Mouse (Mus musculus): ENCODE results near the gene Minos1. TPM values are rescaled to one million over a fixed set of nuclear protein-coding genes. Genes with fewer than 3 reads are reported as not detected.
A peak's percentile ranks its signal among the peaks of the same experiment; 100 is the strongest.

Gene Minos1
- polyA plus RNA-seq (2015; fragmentation: Nextera tagmentation; extraction: Ambion mirVana): 440 and 466 TPM in 2 replicates

- under 1% methylated on average over 61 of the region's 63 CpGs for WGBS
- Histone ChIP-seq H3K4me3 (replicated peaks) (peak within 1 kb of the TSS; percentile 97), H3K9me3 (replicated peaks) (no peaks in the 10 kb centered on the region), H3K9ac (replicated peaks) (peak within 1 kb of the TSS; percentile 90), H3K4me1 (peaks cover 30% of the 10 kb centered on the region), H3K4me2 (peak within 1 kb of the TSS; percentile 90), H3K27me3 (replicated peaks) (no peaks in the 10 kb centered on the region), H3K36me3 (no peaks in the 10 kb centered on the region), H3K27ac (replicated peaks) (peak within 1 kb of the TSS; percentile 93)
- peak; percentile 97 for ATAC-seq (ENCODE audit: low FRiP score)
Measured at GRCm38 (mm10) chr4:139130701-139131549, at the start of gene Minos1. Gene Minos1, minus strand, starts transcription at chr4:139131113.

- Histone ChIP-seq H3K27ac (replicated peaks) (no peak overlapping the region), H3K4me1 (peaks cover 4% of the 10 kb centered on the region; the same call in 1 of the 2 replicates), H3K9ac (replicated peaks) (no peak overlapping the region), H3K4me2 (no peak overlapping the region), H3K27me3 (replicated peaks) (no peaks in the 10 kb centered on the region), H3K4me3 (replicated peaks) (no peak overlapping the region), H3K36me3 (no peaks in the 10 kb centered on the region), H3K9me3 (replicated peaks) (no peaks in the 10 kb centered on the region)
- no peak for ATAC-seq (ENCODE audit: low FRiP score)
- 86% methylated on average over 17 of the region's 17 CpGs for WGBS
Measured at GRCm38 (mm10) chr4:139179731-139180625, 49.1 kb upstream of the Minos1 start.

- Histone ChIP-seq H3K27ac (replicated peaks) (no peak overlapping the region), H3K9ac (replicated peaks) (no peak overlapping the region), H3K27me3 (replicated peaks) (no peaks in the 10 kb centered on the region), H3K9me3 (replicated peaks) (no peaks in the 10 kb centered on the region), H3K4me2 (no peak overlapping the region), H3K4me1 (peaks cover 4% of the 10 kb centered on the region; the same call in 1 of the 2 replicates), H3K36me3 (no peaks in the 10 kb centered on the region), H3K4me3 (replicated peaks) (no peak overlapping the region)
- 86% methylated on average over 2 of the region's 2 CpGs for WGBS
- ATAC-seq (ENCODE audit: low FRiP score): no peak
Measured at GRCm38 (mm10) chr4:139179218-139179617, 48.3 kb upstream of the Minos1 start.

GRCm38 (mm10) chr4:139178377-139178776 is 47.5 kb upstream of the Minos1 start:
- 98% methylated on average over 11 of the region's 11 CpGs for WGBS
- ATAC-seq (ENCODE audit: low FRiP score): no peak
- Histone ChIP-seq H3K4me2 (no peak overlapping the region), H3K4me1 (peaks cover 4% of the 10 kb centered on the region; the same call in 1 of the 2 replicates), H3K9me3 (replicated peaks) (no peaks in the 10 kb centered on the region), H3K36me3 (no peaks in the 10 kb centered on the region), H3K9ac (replicated peaks) (no peak overlapping the region), H3K4me3 (replicated peaks) (no peak overlapping the region), H3K27ac (replicated peaks) (no peak overlapping the region), H3K27me3 (replicated peaks) (no peaks in the 10 kb centered on the region)

GRCm38 (mm10) chr4:139177921-139178320 is 47.0 kb upstream of the Minos1 start:
- Histone ChIP-seq H3K9ac (replicated peaks) (no peak overlapping the region), H3K4me2 (no peak overlapping the region), H3K9me3 (replicated peaks) (no peaks in the 10 kb centered on the region), H3K4me1 (peaks cover 4% of the 10 kb centered on the region; the same call in 1 of the 2 replicates), H3K27me3 (replicated peaks) (no peaks in the 10 kb centered on the region), H3K36me3 (no peaks in the 10 kb centered on the region), H3K4me3 (replicated peaks) (no peak overlapping the region), H3K27ac (replicated peaks) (no peak overlapping the region)
- 96% methylated on average over 3 of the region's 3 CpGs for WGBS
- no peak for ATAC-seq (ENCODE audit: low FRiP score)

GRCm38 (mm10) chr4:139176023-139176422 is 45.1 kb upstream of the Minos1 start:
- no peaks in the 10 kb centered on the region for H3K36me3 ChIP-seq
- no peak overlapping the region for H3K9ac ChIP-seq (replicated peaks)
- ATAC-seq (ENCODE audit: low FRiP score): no peak
- H3K4me1 ChIP-seq: peaks cover 4% of the 10 kb centered on the region; the same call in 1 of the 2 replicates
- no peak overlapping the region for H3K4me2 ChIP-seq
- no peaks in the 10 kb centered on the region for H3K27me3 ChIP-seq (replicated peaks)
- H3K4me3 ChIP-seq (replicated peaks): no peak overlapping the region
- no peaks in the 10 kb centered on the region for H3K9me3 ChIP-seq (replicated peaks)
- 86% methylated on average over 6 of the region's 6 CpGs for WGBS
- H3K27ac ChIP-seq (replicated peaks): no peak overlapping the region; the same call in 1 of the 2 replicates

GRCm38 (mm10) chr4:139175061-139175971 is 44.4 kb upstream of the Minos1 start:
- no peak overlapping the region for H3K9ac ChIP-seq (replicated peaks)
- H3K27ac ChIP-seq (replicated peaks): peak overlapping the region; percentile 25; the same call in 1 of the 2 replicates
- H3K9me3 ChIP-seq (replicated peaks): no peaks in the 10 kb centered on the region
- ATAC-seq (ENCODE audit: low FRiP score): no peak
- H3K36me3 ChIP-seq: no peaks in the 10 kb centered on the region
- H3K27me3 ChIP-seq (replicated peaks): no peaks in the 10 kb centered on the region
- peaks cover 4% of the 10 kb centered on the region; the same call in 1 of the 2 replicates for H3K4me1 ChIP-seq
- no peak overlapping the region for H3K4me3 ChIP-seq (replicated peaks)
- 64% methylated on average over 20 of the region's 20 CpGs for WGBS
- H3K4me2 ChIP-seq: no peak overlapping the region

- no peak for ATAC-seq (ENCODE audit: low FRiP score)
- Histone ChIP-seq H3K9me3 (replicated peaks) (no peaks in the 10 kb centered on the region), H3K4me1 (no peaks in the 10 kb centered on the region), H3K27me3 (replicated peaks) (no peaks in the 10 kb centered on the region), H3K4me3 (replicated peaks) (no peak overlapping the region), H3K36me3 (no peaks in the 10 kb centered on the region), H3K9ac (replicated peaks) (no peak overlapping the region), H3K4me2 (no peak overlapping the region), H3K27ac (replicated peaks) (no peak overlapping the region)
- 65% methylated on average over 12 of the region's 12 CpGs for WGBS
Measured at GRCm38 (mm10) chr4:139169748-139170279, 38.9 kb upstream of the Minos1 start.

GRCm38 (mm10) chr4:139168985-139169747 is 38.3 kb upstream of the Minos1 start:
- Histone ChIP-seq H3K9me3 (replicated peaks) (no peaks in the 10 kb centered on the region), H3K4me2 (no peak overlapping the region), H3K4me1 (no peaks in the 10 kb centered on the region), H3K4me3 (replicated peaks) (no peak overlapping the region), H3K27me3 (replicated peaks) (no peaks in the 10 kb centered on the region), H3K27ac (replicated peaks) (no peak overlapping the region), H3K36me3 (no peaks in the 10 kb centered on the region), H3K9ac (replicated peaks) (no peak overlapping the region)
- no peak for ATAC-seq (ENCODE audit: low FRiP score)
- WGBS: 81% methylated on average over 15 of the region's 15 CpGs

GRCm38 (mm10) chr4:139167107-139167506 is 36.2 kb upstream of the Minos1 start:
- Histone ChIP-seq H3K4me1 (no peaks in the 10 kb centered on the region), H3K9me3 (replicated peaks) (no peaks in the 10 kb centered on the region), H3K27ac (replicated peaks) (no peak overlapping the region), H3K4me2 (no peak overlapping the region), H3K4me3 (replicated peaks) (no peak overlapping the region), H3K36me3 (no peaks in the 10 kb centered on the region), H3K9ac (replicated peaks) (no peak overlapping the region), H3K27me3 (replicated peaks) (no peaks in the 10 kb centered on the region)
- 75% methylated on average over 8 of the region's 8 CpGs for WGBS
- no peak for ATAC-seq (ENCODE audit: low FRiP score)

All from neural tube, embryonic 15.5 days (tissue).